Mouse (Mus musculus): Measurements from ENCODE around the gene Tmem235.

DNA sequence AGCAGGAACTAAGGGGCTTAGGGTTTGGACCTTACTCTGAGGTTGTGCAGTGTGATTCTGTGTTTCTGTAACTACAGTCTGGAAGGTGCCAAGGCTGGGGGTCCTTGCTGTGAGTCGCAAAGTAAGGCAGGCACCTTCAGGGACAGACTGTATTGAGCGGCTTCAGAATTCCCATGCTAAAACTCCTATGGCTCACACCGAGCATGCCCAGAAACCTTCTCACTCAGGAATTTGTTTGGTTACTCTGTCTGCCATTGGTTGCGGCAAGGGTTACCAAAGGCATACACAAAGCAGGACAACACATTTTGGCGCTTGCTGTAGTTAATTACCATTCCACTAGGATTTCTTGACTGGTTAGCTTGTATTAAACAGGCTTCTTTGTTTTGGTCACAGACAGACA lies 34.4 kb upstream of the Tmem235 start:
- no peak for TF ChIP-seq USF1 (IDR thresholded peaks at IDR 0.05; ENCODE audit: low read depth)
- TF ChIP-seq CTCF (IDR thresholded peaks at IDR 0.05; ENCODE audit: control insufficient read depth, insufficient read depth, insufficient read length): no peak
- no peak for TF ChIP-seq FOSL1 (IDR thresholded peaks at IDR 0.05; ENCODE audit: insufficient read depth, low read length, poor library complexity, severe bottlenecking)
- no peak for TF ChIP-seq MAX (IDR thresholded peaks at IDR 0.05)
